Mouse (Mus musculus) monocyte, adult 59 days (primary cell): Measurements from ENCODE around the gene Ddx3x. TPM values are rescaled to one million over a fixed set of nuclear protein-coding genes. Genes with fewer than 3 reads are reported as not detected.

Source experiments
- total RNA-seq, 2 experiments: library from RNA; stranded (reverse); gene quantifications; one replicate each; pipeline ENCODE4 v1.2.4; 2023

The Ddx3x gene
- total RNA-seq: 100 to 1,000 TPM; 441 to 475 TPM

GRCm38 (mm10) chrX:13280409-13281328, at the start of gene Ddx3x:
Ddx3x (plus strand) TSS chrX:13280970.

Other genes starting within 250 kb of the Ddx3x start
- gene Usp9x, start 209.5 kb upstream of the Ddx3x start, total RNA-seq: 100 to 1,000 TPM; 122 to 124 TPM
- under 1 TPM; 0.36 to 0.73 TPM for gene Nyx, start 185.1 kb downstream of the Ddx3x start, total RNA-seq